Mouse (Mus musculus) gastrocnemius, adult 8-10 months (tissue): ENCODE measurements at regions not wholly inside any gene's neighbourhood (a gene's known extent, or its start where the extent isn't known, plus 50 kb on each side); places are given as distances from the start of the nearest gene placed in this dataset.

ENCODE experiments used
- DNase-seq, 2 experiments: peaks; one replicate each; pipeline ENCODE4 v3.0.0; 2022; ENCODE audit warnings: low spot score in 2 of 2

DNA sequence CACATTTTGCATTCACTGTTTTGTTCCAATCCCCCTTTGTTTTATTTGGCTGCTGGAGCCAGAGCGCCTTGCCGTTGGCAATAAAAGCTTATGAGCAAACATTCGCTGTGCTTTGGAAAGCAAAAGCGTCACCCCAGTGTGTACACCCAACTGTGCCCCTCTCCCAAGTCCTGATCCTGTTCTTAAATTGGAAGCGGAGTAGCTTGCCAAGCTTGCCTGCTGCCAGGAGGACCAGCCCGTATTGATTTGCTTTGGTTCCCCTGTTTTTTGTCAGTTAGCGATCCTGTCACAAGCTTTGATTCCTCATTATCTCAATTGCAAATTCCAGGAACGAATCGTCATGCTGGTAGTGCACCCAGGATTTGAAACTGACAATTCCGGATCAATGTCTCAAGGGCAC lies 917.5 kb downstream of the Olfm4 start:
- no peak for DNase-seq

DNA sequence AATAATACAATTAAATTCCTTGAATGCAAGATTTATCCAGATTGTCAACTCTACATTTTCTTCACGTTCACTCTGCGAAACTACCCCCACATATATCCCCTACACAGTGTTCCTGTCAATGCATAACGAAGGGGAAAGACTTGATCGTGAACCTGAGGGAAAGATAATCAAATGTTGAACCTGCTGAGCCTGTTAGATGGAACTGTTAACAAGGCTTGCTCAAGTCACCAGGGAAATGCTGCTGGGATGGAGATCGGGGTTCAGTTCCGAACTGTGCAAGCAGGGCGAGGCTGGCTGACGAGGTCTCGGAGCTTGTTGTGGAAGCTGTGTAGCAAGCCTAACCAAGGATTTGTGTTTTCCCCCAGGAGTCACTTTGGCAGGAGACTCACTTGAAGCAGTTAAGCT lies 917.9 kb downstream of the Olfm4 start:
- DNase-seq, result peak in 1 of 2 experiments; percentile 13

DNA sequence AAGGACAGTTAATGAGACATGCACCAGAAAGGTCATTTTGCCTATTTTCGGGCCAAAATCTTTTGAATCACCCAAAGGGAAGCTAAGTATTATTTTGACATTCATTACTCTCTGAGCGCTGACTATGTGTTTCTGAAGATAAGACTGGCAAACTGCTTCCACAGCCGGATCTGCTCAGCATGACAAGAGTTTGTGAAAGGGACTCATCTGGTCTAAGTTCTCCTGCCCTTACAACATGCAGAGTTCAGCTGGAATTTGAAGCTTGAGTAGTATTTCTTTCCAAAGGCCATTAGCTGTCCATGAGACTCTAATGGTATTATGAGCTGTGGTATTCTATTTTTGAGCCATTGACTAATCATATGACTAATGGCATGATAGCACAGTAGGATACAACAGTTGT lies 932.1 kb downstream of the Olfm4 start:
- no peak for DNase-seq

DNA sequence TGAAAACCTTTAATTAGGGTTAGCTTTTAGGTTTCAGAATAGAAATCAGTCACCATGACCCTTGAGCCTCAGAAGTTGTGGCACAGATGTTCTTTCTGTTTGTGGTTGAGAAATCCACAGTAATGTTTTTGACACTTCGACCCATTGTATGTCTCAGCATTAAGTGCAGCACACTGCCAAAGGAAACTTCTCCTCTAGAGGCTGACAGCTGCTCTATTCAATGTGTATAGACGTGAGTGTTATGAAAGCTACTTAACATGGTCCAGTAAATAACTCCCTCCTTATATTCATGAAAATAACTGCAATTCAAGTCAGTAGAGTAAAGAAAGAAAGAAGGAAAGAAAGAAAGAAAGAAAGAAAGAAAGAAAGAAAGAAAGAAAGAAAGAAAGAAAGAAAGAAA lies 939.9 kb downstream of the Olfm4 start:
- DNase-seq, result no peak

DNA sequence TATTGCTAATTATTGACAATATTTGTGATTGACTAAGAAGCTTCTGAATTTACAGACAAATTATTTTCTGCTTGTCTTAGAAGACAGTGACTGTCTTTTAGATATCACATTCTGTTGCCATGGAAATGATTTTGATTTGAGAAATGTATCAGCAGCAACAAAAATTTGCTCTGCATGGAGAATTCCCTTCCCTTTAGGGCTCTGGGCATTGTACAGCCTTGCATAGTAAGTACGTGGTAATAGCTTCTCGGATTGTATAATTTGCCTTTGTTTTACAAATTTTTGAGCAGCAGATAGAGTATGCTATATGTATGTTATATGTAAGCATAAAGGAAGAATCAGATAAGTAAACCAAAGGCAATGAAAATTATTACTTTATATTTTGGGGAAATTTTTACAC lies 976.1 kb downstream of the Olfm4 start:
- no peak for DNase-seq

DNA sequence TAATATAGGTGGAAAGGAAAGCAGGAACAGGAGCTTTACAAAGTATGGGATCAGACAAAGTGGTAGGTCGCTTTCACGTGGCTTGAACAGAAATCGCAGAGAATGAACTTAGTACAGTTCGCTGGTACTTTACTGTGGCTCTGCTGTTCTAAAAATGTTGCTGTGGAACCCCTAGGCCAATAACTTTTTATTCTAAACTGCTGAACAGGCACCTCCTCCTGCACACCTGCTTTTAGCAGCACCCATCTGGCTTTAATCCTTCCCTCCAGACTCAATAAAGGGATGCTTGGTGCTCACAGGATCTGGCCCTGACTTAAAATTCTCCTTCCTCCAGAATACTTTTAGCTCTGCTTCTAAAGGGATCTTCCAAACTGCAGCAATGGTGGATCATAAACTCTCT lies 991.9 kb downstream of the Olfm4 start:
- no peak for DNase-seq

DNA sequence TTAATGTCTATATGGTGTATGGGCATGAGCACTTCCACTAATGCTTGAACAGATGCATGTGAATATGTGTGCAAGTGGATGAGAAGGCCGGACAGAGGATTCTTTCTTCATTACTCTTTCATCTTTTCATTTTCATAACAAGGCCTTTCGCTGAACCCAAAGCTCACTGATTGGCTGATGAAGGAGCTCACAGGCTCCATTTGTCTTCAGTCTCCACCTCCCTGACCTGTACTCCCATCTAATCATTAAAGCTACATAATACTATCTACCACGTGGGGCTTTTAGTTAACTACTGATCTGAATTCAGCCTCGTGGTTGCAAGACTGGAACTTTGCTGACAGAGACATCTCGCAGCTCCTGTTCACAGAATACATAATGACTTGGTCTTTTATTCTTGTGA lies 992.8 kb downstream of the Olfm4 start:
- DNase-seq, result no peak

DNA sequence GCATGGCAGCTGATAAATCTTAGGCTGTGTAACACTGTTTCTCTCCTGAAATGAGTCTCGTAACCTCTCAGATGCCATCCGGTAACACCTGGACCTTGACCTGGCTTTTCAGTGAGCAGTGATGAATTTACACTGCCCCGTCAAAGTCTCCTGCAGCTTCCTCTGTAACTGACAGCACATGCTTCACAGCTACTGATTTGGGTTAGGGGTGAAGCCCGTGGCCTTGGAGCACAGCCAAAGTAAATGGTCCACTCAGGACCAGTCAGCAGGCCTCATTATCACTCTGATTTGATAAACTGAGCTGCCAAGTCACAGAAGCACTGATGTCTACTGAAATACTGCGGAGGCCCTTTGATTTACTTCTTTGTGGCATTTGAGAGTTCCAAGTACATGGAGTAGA lies 995.6 kb downstream of the Olfm4 start:
- no peak for DNase-seq

DNA sequence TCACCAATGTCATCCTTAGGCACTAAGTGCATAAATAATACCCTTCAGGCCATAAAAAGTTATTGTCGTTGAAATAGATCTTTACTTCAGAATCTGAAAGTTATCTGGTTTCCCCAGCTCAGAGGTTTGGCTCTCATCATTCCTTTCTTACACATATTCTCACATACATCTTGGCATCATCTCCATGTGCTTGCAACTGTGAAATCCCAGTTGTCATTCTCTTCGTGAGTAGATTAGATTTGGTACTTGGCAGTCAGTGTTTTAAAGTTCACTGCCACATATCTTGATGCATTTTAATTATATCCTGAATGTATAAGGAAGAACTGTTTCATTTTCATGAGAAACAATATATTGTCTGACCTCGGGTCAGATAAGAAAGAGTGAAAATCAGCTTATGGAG lies 1006.3 kb downstream of the Olfm4 start:
- DNase-seq, result no peak

DNA sequence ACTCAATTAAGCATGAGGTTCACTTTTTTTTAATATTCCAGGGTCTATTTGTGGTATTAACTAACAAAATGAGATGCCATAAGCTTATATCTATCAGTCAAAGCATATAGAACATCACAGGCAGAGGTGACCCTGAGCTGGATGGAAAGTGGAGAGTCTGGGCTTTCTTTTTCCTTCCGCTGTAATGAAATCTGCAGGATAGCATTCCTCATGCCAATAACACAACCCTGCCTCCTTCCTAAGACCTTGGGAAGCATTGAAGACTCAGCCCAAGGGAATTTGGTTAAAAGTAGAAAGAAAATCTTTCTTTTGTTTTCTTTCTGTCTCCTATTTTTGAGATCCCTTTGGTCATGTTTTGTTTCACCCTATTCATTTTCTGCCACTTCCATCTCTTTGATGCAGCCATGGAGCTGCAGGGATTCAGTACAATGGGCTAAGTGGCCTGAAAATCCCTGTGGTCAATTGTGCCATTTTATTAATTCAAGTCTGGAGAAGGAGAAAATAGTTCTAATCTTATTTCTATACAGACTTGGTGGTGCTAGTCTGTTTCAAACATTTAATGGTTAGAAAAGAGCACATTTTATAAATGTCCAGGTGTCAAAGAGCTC lies 1006.9 kb downstream of the Olfm4 start:
- DNase-seq, result no peak

DNA sequence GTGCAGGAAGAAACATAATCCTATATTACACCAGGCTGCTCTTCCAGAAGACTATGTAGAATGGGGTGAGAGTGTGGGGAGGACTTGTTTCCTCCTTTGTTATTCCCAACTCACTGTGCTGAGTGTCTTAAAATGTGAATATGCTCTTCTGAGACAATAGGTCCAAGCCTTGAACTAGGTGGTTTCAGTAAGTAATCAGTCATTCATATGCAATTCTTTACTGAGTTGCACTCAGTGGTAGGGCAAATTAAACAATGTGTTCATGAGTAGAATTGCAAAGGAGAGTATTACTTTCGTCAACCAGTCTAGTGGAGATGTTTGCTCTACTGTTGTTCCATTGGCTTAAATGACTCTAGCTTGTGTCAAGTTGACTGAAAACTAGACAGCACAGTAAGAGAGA lies 1015.1 kb downstream of the Olfm4 start:
- DNase-seq, result no peak

DNA sequence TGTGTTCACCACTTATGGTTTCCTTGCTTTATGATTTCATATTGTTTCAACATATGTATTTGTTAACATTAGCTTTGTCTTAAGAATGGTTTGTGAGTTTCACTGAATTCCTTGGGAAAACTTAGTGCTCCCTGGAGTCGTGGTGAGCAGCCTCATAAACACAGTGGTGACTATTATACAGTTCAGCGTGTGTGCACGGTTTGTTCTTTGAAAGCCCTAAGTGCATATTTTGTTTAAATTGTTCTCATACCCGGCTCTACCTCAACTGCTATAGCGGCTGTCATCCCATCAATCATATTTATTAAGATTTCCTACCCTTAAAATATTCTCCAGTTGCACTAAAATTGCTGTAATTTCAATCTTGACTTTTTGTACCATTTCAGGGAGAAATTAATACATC lies 1029.3 kb downstream of the Olfm4 start:
- no peak for DNase-seq

DNA sequence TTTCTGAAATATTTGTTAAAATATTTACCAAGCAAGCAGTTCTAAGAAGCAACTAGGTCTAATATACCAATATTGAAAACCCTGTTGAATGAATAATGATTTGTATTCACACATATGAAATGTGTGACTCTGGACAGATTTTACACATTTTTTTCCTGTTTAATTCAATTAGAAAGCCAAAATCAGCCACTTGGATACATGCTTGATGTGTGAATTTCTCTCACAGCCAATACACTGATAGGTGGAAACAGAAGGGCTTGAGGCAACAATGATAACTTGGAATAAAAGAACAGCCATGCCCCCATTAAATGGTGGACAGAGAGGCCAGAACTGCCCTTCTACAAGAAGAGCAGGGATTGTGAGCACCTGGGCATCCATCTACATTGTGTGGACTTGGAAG lies 1047.6 kb downstream of the Olfm4 start:
- no peak for DNase-seq

DNA sequence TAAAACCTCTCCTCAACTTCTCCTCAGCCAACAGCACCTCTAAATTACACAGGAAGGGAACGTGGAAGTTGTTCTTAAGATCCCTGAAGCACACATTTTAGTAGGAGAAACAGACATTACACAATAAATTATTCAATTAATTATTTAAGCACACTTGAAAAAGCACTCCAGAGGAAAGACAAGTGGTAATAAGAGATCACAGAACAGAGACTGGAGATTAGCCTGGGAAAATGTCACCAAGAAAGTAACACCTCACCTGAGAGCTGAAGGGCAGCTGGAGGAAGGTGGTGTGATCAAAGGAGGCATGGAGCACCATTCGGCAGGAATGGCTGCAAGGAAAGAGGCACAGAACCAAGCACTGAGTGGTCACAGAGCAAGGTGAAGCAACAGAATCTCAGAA lies 1053.8 kb downstream of the Olfm4 start:
- no peak for DNase-seq

DNA sequence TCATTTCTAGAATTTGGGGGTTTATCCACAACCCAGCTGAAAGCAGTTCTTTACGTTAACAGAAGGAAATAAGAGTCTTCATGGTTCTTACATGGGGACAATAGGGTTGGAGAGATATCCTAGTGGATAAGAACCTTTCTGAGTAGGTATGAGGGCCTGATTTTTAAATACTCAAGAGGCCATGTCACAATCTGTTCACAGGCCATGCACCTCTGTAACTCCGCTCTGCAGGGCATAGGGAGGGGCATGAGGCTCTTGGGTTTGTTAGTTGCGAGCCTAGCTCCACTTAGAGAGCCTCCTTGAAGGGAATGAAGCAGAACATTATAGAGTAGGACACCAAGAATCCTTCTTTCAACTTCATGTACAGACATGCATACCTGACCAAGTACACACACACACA lies 1054.2 kb downstream of the Olfm4 start:
- no peak for DNase-seq
